In genomic region chr12:70937571-70938384, GRCm38 (mm10) we compare ENCODE assay signal across 7 mouse cellular contexts. TPM values are rescaled to one million over a fixed set of nuclear protein-coding genes. Genes with fewer than 3 reads are reported as not detected.
DNase-seq lines count a peak whose midpoint lies in the region; ATAC-seq lines count a peak whose summit lies in the region.

TSS of gene Actr10 (plus strand) at chr12:70937857.

- peak within 1 kb of the TSS; percentile 88 for H3K27ac ChIP-seq in intestine, embryonic 16.5 days (ENCODE audit: low read length)
- peak within 1 kb of the TSS; percentile 87 for H3K27ac ChIP-seq in midbrain, embryonic 11.5 days (ENCODE audit: low read depth, low read length)

- H3K4me3 ChIP-seq in intestine, embryonic 16.5 days (ENCODE audit: low read length): peak within 1 kb of the TSS; percentile 87
- peak within 1 kb of the TSS; percentile 84 for H3K4me3 ChIP-seq in midbrain, embryonic 11.5 days (ENCODE audit: low read depth, low read length)

- WGBS in intestine, embryonic 16.5 days: under 1% methylated on average over 56 of the region's 59 CpGs
- WGBS in midbrain, embryonic 11.5 days: under 1% methylated on average over 59 of the region's 59 CpGs

- H3K36me3 ChIP-seq in intestine, embryonic 16.5 days (ENCODE audit: control insufficient read depth, insufficient read depth, low read length): no peaks in the 10 kb centered on the region
- 0 out of 2 replicates have a peak, but pooled peaks cover 3% of the 10 kb centered on the region for H3K36me3 ChIP-seq in midbrain, embryonic 11.5 days (ENCODE audit: control insufficient read depth, insufficient read depth, low read length)

- H3K27me3 ChIP-seq in intestine, embryonic 16.5 days (replicated peaks; ENCODE audit: control insufficient read depth, insufficient read depth, low read length): no peaks in the 10 kb centered on the region
- H3K27me3 ChIP-seq in midbrain, embryonic 11.5 days (ENCODE audit: control insufficient read depth, insufficient read depth, low read length): no peaks in the 10 kb centered on the region

- H3K4me1 ChIP-seq in intestine, embryonic 16.5 days (ENCODE audit: control insufficient read depth, insufficient read depth, low read length): no peaks in the 10 kb centered on the region
- peaks cover 4% of the 10 kb centered on the region for H3K4me1 ChIP-seq in midbrain, embryonic 11.5 days (ENCODE audit: control insufficient read depth, insufficient read depth, low read length)

- peak within 1 kb of the TSS; percentile 93 for H3K9ac ChIP-seq in intestine, embryonic 16.5 days (ENCODE audit: low read depth, low read length)
- H3K9ac ChIP-seq in midbrain, embryonic 11.5 days (ENCODE audit: low read length): peak within 1 kb of the TSS; percentile 86

- no peaks in the 10 kb centered on the region for H3K9me3 ChIP-seq in intestine, embryonic 16.5 days (ENCODE audit: control insufficient read depth, low read length)
- H3K9me3 ChIP-seq in midbrain, embryonic 11.5 days (ENCODE audit: control insufficient read depth, low read length): no peaks in the 10 kb centered on the region

- H3K4me2 ChIP-seq in intestine, embryonic 16.5 days (ENCODE audit: low read depth, low read length): peak within 1 kb of the TSS; percentile 62
- peak within 1 kb of the TSS; percentile 65 for H3K4me2 ChIP-seq in midbrain, embryonic 11.5 days

- intact Hi-C loops in left cerebral cortex, postnatal 36 days (cut with DNase I): loop anchor here (1.0 kb wide), 1 partner anchor 37 kb away; the partner anchor contains the start of gene Psma3

- peak; percentile 95 for DNase-seq in adrenal gland, adult 2 months
- DNase-seq in embryo, embryonic 11.5 days (ENCODE audit: low read depth, low spot score): peak; percentile 89
- DNase-seq in gastrocnemius, postnatal 4 days (ENCODE audit: low spot score in 2 of 2): peak; percentile 88 to 93
- peak; percentile 89 to 90 for DNase-seq in left cerebral cortex, postnatal 36 days (ENCODE audit: low spot score in 2 of 2)
- DNase-seq in midbrain, embryonic 11.5 days (ENCODE audit: low spot score, missing footprints): peak; percentile 100
- DNase-seq in skeletal muscle tissue, adult 2 months (ENCODE audit: low read depth, low spot score): peak; percentile 89

- ATAC-seq in intestine, embryonic 16.5 days: peak; percentile 97
- peak; percentile 97 for ATAC-seq in midbrain, embryonic 11.5 days (ENCODE audit: low FRiP score)

RNA-seq across cellular contexts. Expression of gene Actr10, which starts in this region (rescaled TPM):
- total RNA-seq in adrenal gland, adult 2 months (2021): 100 to 1,000 TPM; 192 to 229 TPM
- 7.4 and 11.1 TPM in 2 replicates for polyA plus RNA-seq in adrenal gland, adult 2 months (2012; rRNA removed)
- 100 to 1,000 TPM; 134 to 135 TPM for total RNA-seq in gastrocnemius, postnatal 4 days (2021)
- 205 and 213 TPM in 2 replicates for polyA plus RNA-seq in intestine, embryonic 16.5 days (2015; fragmentation: Nextera tagmentation; extraction: Ambion mirVana)
- 100 to 1,000 TPM; 146 to 163 TPM for total RNA-seq in left cerebral cortex, postnatal 36 days (2021)
- polyA plus RNA-seq in midbrain, embryonic 11.5 days (2014; fragmentation: Nextera tagmentation; extraction: Ambion mirVana): 275 and 291 TPM in 2 replicates

Comparison
In these comparisons a context has a peak if more than half of its experiments do, and no peak if none do; other contexts are left out.
1. Peak in every context shown above with its lines: DNase-seq, ATAC-seq, H3K4me3 ChIP-seq and H3K27ac ChIP-seq.
2. RNA of gene Actr10 (polyA plus RNA-seq): 275 to 291 TPM in midbrain, embryonic 11.5 days and 205 to 213 TPM in intestine, embryonic 16.5 days; 7.4 to 11.1 TPM in adrenal gland, adult 2 months; every median in the first group is over 10 times any median in the second.